Mouse (Mus musculus) embryonic facial prominence, embryonic 10.5 days (tissue): ENCODE results near the gene Josd2. TPM values are rescaled to one million over a fixed set of nuclear protein-coding genes. Genes with fewer than 3 reads are reported as not detected.
A peak's percentile ranks its signal among the peaks of the same experiment; 100 is the strongest.

Experiments used
- DNase-seq: peaks from one replicate; pipeline ENCODE4 v3.0.0-alpha.2; 2017; ENCODE audit warnings: low spot score
- H3K27ac ChIP-seq: fragments of 300-500 bp; sonication (generic); replicated peaks from 2 replicates; pipeline ENCODE4 v1.5.1; 2016; ENCODE audit warnings: mild to moderate bottlenecking
- H3K27me3 ChIP-seq: fragments of 300-500 bp; sonication (generic); replicated peaks from 2 replicates; pipeline ENCODE4 v1.6.1; 2016; ENCODE audit warnings: low read depth, mild to moderate bottlenecking; ENCODE audit not compliant: poor library complexity, severe bottlenecking
- H3K36me3 ChIP-seq: fragments of 300-500 bp; sonication (generic); replicated peaks from 2 replicates; pipeline ENCODE4 v1.6.1; 2016; ENCODE audit warnings: mild to moderate bottlenecking, moderate library complexity
- H3K4me1 ChIP-seq: fragments of 300-500 bp; sonication (generic); 2 replicates; pipeline ENCODE4 v1.6.1; 2016
- H3K4me3 ChIP-seq: fragments of 300-500 bp; sonication (generic); 2 replicates; pipeline ENCODE4 v1.5.1; 2016; ENCODE audit warnings: mild to moderate bottlenecking, moderate library complexity
- H3K9me3 ChIP-seq: fragments of 300-500 bp; sonication (generic); 2 replicates; pipeline ENCODE4 v1.6.1; 2016; ENCODE audit warnings: mild to moderate bottlenecking
- WGBS: fragments of 180-500 bp; shearing (Covaris S2); methylation state at CpG from one replicate; pipeline ENCODE4 v1.1.7; 2016; 5-methylcytosine and 5-hydroxymethylcytosine counted together
- polyA plus RNA-seq: library from polyadenylated mRNA; unstranded; fragments of >200 nt; fragmentation: Nextera tagmentation; extraction: Ambion mirVana; gene quantifications from 2 replicates; pipeline ENCODE4 v1.2.1, GENCODE M21; 2016

Gene Josd2
- polyA plus RNA-seq, 1 experiment from 2014 or later = 80.3 TPM

GRCm38 (mm10) chr7:44485572-44486195 lies 17.9 kb downstream of the Josd2 start:
- Histone ChIP-seq H3K4me1 (peaks cover 9% of the 10 kb centered on the region), H3K27ac (no peak overlapping the region), H3K27me3 (peaks cover 25% of the 10 kb centered on the region), H3K36me3 (peaks cover 30% of the 10 kb centered on the region), H3K4me3 (no peak overlapping the region), H3K9me3 (no peaks in the 10 kb centered on the region)
- WGBS = 78% methylated on average over 7 of the region's 7 CpGs
- DNase-seq = no peak

- Histone ChIP-seq H3K27me3 (peaks cover 13% of the 10 kb centered on the region), H3K4me1 (peaks cover 9% of the 10 kb centered on the region), H3K27ac (no peak overlapping the region), H3K36me3 (peaks cover 44% of the 10 kb centered on the region), H3K9me3 (no peaks in the 10 kb centered on the region), H3K4me3 (no peak overlapping the region)
- 71% methylated on average over 13 of the region's 13 CpGs for WGBS
- no peak for DNase-seq
These were observed 19.3 kb downstream of the Josd2 start for GRCm38 (mm10) chr7:44486927-44487575.

- peaks cover 4% of the 10 kb centered on the region for H3K27me3 ChIP-seq
- no peak overlapping the region for H3K27ac ChIP-seq
- H3K36me3 ChIP-seq = peaks cover 52% of the 10 kb centered on the region
- no peaks in the 10 kb centered on the region for H3K9me3 ChIP-seq
- H3K4me1 ChIP-seq = peaks cover 9% of the 10 kb centered on the region
- 89% methylated on average over 7 of the region's 7 CpGs for WGBS
- H3K4me3 ChIP-seq = no peak overlapping the region
- no peak for DNase-seq
These were observed 20.2 kb downstream of the Josd2 start for GRCm38 (mm10) chr7:44487936-44488335.

GRCm38 (mm10) chr7:44488545-44488944 lies 20.8 kb downstream of the Josd2 start:
- Histone ChIP-seq H3K4me3 (no peak overlapping the region), H3K4me1 (peaks cover 9% of the 10 kb centered on the region), H3K27ac (no peak overlapping the region), H3K27me3 (no peaks in the 10 kb centered on the region), H3K36me3 (peaks cover 58% of the 10 kb centered on the region), H3K9me3 (no peaks in the 10 kb centered on the region)
- no peak for DNase-seq
- 93% methylated on average over 8 of the region's 8 CpGs for WGBS

- Histone ChIP-seq H3K27me3 (no peaks in the 10 kb centered on the region), H3K36me3 (peaks cover 71% of the 10 kb centered on the region), H3K4me1 (peaks cover 17% of the 10 kb centered on the region), H3K4me3 (0 out of 2 replicates have a peak overlapping the region, but pooled peaks have one; percentile 1), H3K9me3 (no peaks in the 10 kb centered on the region), H3K27ac (no peak overlapping the region)
- WGBS = 94% methylated on average over 4 of the region's 4 CpGs
- no peak for DNase-seq
These were observed 22.5 kb downstream of the Josd2 start for GRCm38 (mm10) chr7:44490281-44490680.

GRCm38 (mm10) chr7:44491391-44491790 lies 23.6 kb downstream of the Josd2 start:
- Histone ChIP-seq H3K27ac (no peak overlapping the region), H3K4me3 (no peak overlapping the region), H3K9me3 (no peaks in the 10 kb centered on the region), H3K4me1 (peaks cover 21% of the 10 kb centered on the region), H3K36me3 (peaks cover 71% of the 10 kb centered on the region), H3K27me3 (no peaks in the 10 kb centered on the region)
- DNase-seq = no peak
- WGBS = 95% methylated on average over 5 of the region's 5 CpGs

- H3K9me3 ChIP-seq = no peaks in the 10 kb centered on the region
- 95% methylated on average over 21 of the region's 21 CpGs for WGBS
- H3K4me3 ChIP-seq = no peak overlapping the region
- no peak overlapping the region for H3K27ac ChIP-seq
- H3K36me3 ChIP-seq = peaks cover 71% of the 10 kb centered on the region
- H3K4me1 ChIP-seq = peaks cover 19% of the 10 kb centered on the region
- no peaks in the 10 kb centered on the region for H3K27me3 ChIP-seq
- no peak for DNase-seq
These were observed 24.5 kb downstream of the Josd2 start for GRCm38 (mm10) chr7:44492166-44492826.

GRCm38 (mm10) chr7:44494681-44495080 lies 26.9 kb downstream of the Josd2 start:
- Histone ChIP-seq H3K36me3 (peaks cover 51% of the 10 kb centered on the region), H3K4me1 (peaks cover 22% of the 10 kb centered on the region), H3K9me3 (no peaks in the 10 kb centered on the region), H3K27me3 (0 out of 2 replicates have a peak, but pooled peaks cover 1% of the 10 kb centered on the region), H3K27ac (no peak overlapping the region), H3K4me3 (peak overlapping the region; percentile 86)
- WGBS = 92% methylated on average over 12 of the region's 12 CpGs
- no peak for DNase-seq

- Histone ChIP-seq H3K27ac (peak overlapping the region; percentile 98; the same call in 1 of the 2 replicates), H3K4me3 (peak overlapping the region; percentile 86)
These were observed 27.3 kb downstream of the Josd2 start for GRCm38 (mm10) chr7:44495086-44495485.

GRCm38 (mm10) chr7:44495992-44496770 lies 28.4 kb downstream of the Josd2 start, which contains the start of the genes Emc10 and Fam71e1:
TSS of gene Emc10 (minus strand) at chr7:44496529.
TSS of gene Fam71e1 (plus strand) at chr7:44496581.
- H3K4me3 ChIP-seq = peak within 1 kb of the TSS; percentile 86
- WGBS = 1% methylated on average over 58 of the region's 58 CpGs
- peaks cover 36% of the 10 kb centered on the region for H3K36me3 ChIP-seq
- DNase-seq = peak; percentile 99
- H3K27ac ChIP-seq = peak within 1 kb of the TSS; percentile 98
- H3K27me3 ChIP-seq = peaks cover 12% of the 10 kb centered on the region
- H3K4me1 ChIP-seq = peaks cover 24% of the 10 kb centered on the region
- H3K9me3 ChIP-seq = no peaks in the 10 kb centered on the region

More at GRCm38 (mm10) chr7:44495086-44495485, 27.3 kb downstream of the Josd2 start:
- peaks cover 5% of the 10 kb centered on the region; the same call in 1 of the 2 replicates for H3K27me3 ChIP-seq
- peaks cover 47% of the 10 kb centered on the region for H3K36me3 ChIP-seq
- no peak for DNase-seq
- WGBS = 89% methylated on average over 7 of the region's 7 CpGs
- H3K4me1 ChIP-seq = peaks cover 22% of the 10 kb centered on the region
- no peaks in the 10 kb centered on the region for H3K9me3 ChIP-seq

GRCm38 (mm10) chr7:44496771-44497109 lies 29.0 kb downstream of the Josd2 start:
- Histone ChIP-seq H3K4me3 (peak overlapping the region; percentile 86), H3K27ac (peak overlapping the region; percentile 98), H3K36me3 (peaks cover 31% of the 10 kb centered on the region), H3K4me1 (peaks cover 24% of the 10 kb centered on the region), H3K9me3 (no peaks in the 10 kb centered on the region), H3K27me3 (peaks cover 12% of the 10 kb centered on the region)
- WGBS = under 1% methylated on average over 26 of the region's 26 CpGs
- no peak for DNase-seq
